Mouse (Mus musculus): ENCODE results near the gene Ube2s. TPM values are rescaled to one million over a fixed set of nuclear protein-coding genes. Genes with fewer than 3 reads are reported as not detected.
"Not testable (repeated sequence)": the region's sequence is repeated elsewhere in the genome, so short reads cannot be mapped to it uniquely, and the experiment has no call there.

The Ube2s gene
- total RNA-seq (2022), result 100 to 1,000 TPM; 113 to 119 (median 116) TPM

- peak; percentile 98 to 99 for DNase-seq (ENCODE audit: low spot score in 2 of 2)
Observed at GRCm38 (mm10) chr7:4812303-4813104, at the start of gene Ube2s. Gene Ube2s, minus strand, starts transcription at chr7:4812590.

GRCm38 (mm10) chr7:4860926-4861325 lies 48.5 kb upstream of the Ube2s start:
- not testable (repeated sequence) for DNase-seq (ENCODE audit: low spot score in 2 of 2)

- no peak for DNase-seq (ENCODE audit: low spot score in 2 of 2)
Observed at GRCm38 (mm10) chr7:4859418-4859978, 47.1 kb upstream of the Ube2s start.

GRCm38 (mm10) chr7:4857321-4857720 lies 44.9 kb upstream of the Ube2s start:
- DNase-seq (ENCODE audit: low spot score in 2 of 2), result no peak

- DNase-seq (ENCODE audit: low spot score in 2 of 2), result no peak
Observed at GRCm38 (mm10) chr7:4856508-4856907, 44.1 kb upstream of the Ube2s start.

GRCm38 (mm10) chr7:4853613-4854012 lies 41.2 kb upstream of the Ube2s start:
- DNase-seq (ENCODE audit: low spot score in 2 of 2), result no peak

GRCm38 (mm10) chr7:4851315-4851688 lies 38.9 kb upstream of the Ube2s start:
- no peak for DNase-seq (ENCODE audit: low spot score in 2 of 2)

GRCm38 (mm10) chr7:4850621-4851314 lies 38.4 kb upstream of the Ube2s start:
- no peak for DNase-seq (ENCODE audit: low spot score in 2 of 2)

GRCm38 (mm10) chr7:4849372-4849771 lies 37.0 kb upstream of the Ube2s start:
- DNase-seq (ENCODE audit: low spot score in 2 of 2), result no peak

- peak; percentile 88 to 92 for DNase-seq (ENCODE audit: low spot score in 2 of 2)
Observed at GRCm38 (mm10) chr7:4844917-4845309, 32.5 kb upstream of the Ube2s start.

- DNase-seq (ENCODE audit: low spot score in 2 of 2), result no peak
Observed at GRCm38 (mm10) chr7:4844245-4844916, 32.0 kb upstream of the Ube2s start, which contains the start of gene Shisa7. Gene Shisa7, minus strand, starts transcription at chr7:4844696.

- peak; percentile 79 to 80 for DNase-seq (ENCODE audit: low spot score in 2 of 2)
Observed at GRCm38 (mm10) chr7:4843604-4844244, 31.3 kb upstream of the Ube2s start.

GRCm38 (mm10) chr7:4842634-4843131 lies 30.3 kb upstream of the Ube2s start:
- DNase-seq (ENCODE audit: low spot score in 2 of 2), result peak in 1 of 2 experiments; percentile 46

- DNase-seq (ENCODE audit: low spot score in 2 of 2), result peak; percentile 69 to 71
Observed at GRCm38 (mm10) chr7:4842077-4842476, 29.7 kb upstream of the Ube2s start.

GRCm38 (mm10) chr7:4837639-4838038 lies 25.2 kb upstream of the Ube2s start:
- DNase-seq (ENCODE audit: low spot score in 2 of 2), result no peak

- DNase-seq (ENCODE audit: low spot score in 2 of 2), result no peak
Observed at GRCm38 (mm10) chr7:4836351-4836792, 24.0 kb upstream of the Ube2s start.

- no peak for DNase-seq (ENCODE audit: low spot score in 2 of 2)
Observed at GRCm38 (mm10) chr7:4835631-4836327, 23.4 kb upstream of the Ube2s start.

- no peak for DNase-seq (ENCODE audit: low spot score in 2 of 2)
Observed at GRCm38 (mm10) chr7:4830476-4830875, 18.1 kb upstream of the Ube2s start.

- no peak for DNase-seq (ENCODE audit: low spot score in 2 of 2)
Observed at GRCm38 (mm10) chr7:4825365-4825764, 13.0 kb upstream of the Ube2s start.

GRCm38 (mm10) chr7:4822162-4822907 lies 9.9 kb upstream of the Ube2s start:
- no peak for DNase-seq (ENCODE audit: low spot score in 2 of 2)
